Comparison of ENCODE assay signal across 24 mouse cellular contexts in genomic region chr2:165300885-165301284, GRCm38 (mm10). TPM values are rescaled to one million over a fixed set of nuclear protein-coding genes. Genes with fewer than 3 reads are reported as not detected.
DNase-seq lines count a peak whose midpoint lies in the region; ATAC-seq and TF ChIP-seq lines count a peak whose summit lies in the region.
"Had no signal": no experiment of that assay in that cellular context is flagged by ENCODE, and none has a peak within 500 bp of the region (broad histone marks: within the 10 kb centered on the region; RNA-seq: fewer than 3 reads in every experiment).

No protein-coding gene starts in this region.

- WGBS in forebrain, embryonic 12.5 days = 78% methylated on average over 6 of the region's 6 CpGs
- 87% methylated on average over 6 of the region's 6 CpGs for WGBS in forebrain, embryonic 10.5 days
- WGBS in hindbrain, embryonic 16.5 days = 56% methylated on average over 6 of the region's 6 CpGs
- WGBS in hindbrain, embryonic 13.5 days = 64% methylated on average over 6 of the region's 6 CpGs
- WGBS in neural tube, embryonic 14.5 days = 73% methylated on average over 6 of the region's 6 CpGs
- 96% methylated on average over 6 of the region's 6 CpGs for WGBS in stomach, postnatal 0 days

- no peak overlapping the region for H3K9ac ChIP-seq in forebrain, embryonic 12.5 days
- H3K9ac ChIP-seq in hindbrain, embryonic 16.5 days (ENCODE audit: low read depth, low read length) = no peak overlapping the region
- H3K9ac ChIP-seq in hindbrain, embryonic 13.5 days = no peak overlapping the region
- H3K9ac ChIP-seq in neural tube, embryonic 14.5 days (replicated peaks; ENCODE audit: low read depth, low read length) = 0 out of 2 replicates have a peak overlapping the region, but pooled peaks have one; percentile 16
- no peak overlapping the region for H3K9ac ChIP-seq in stomach, postnatal 0 days (ENCODE audit: low read length)
- H3K9ac ChIP-seq: liver, embryonic 12.5 days; liver, postnatal 0 days; midbrain, embryonic 12.5 days had no signal

- no peak for ATAC-seq in forebrain, embryonic 12.5 days (ENCODE audit: low FRiP score)
- ATAC-seq in hindbrain, embryonic 16.5 days = no peak
- ATAC-seq in hindbrain, embryonic 13.5 days (ENCODE audit: low FRiP score) = no peak
- no peak for ATAC-seq in neural tube, embryonic 14.5 days (ENCODE audit: low read depth)
- no peak for ATAC-seq in stomach, postnatal 0 days (ENCODE audit: low FRiP score, low TSS enrichment)
- ATAC-seq: inflammation-experienced regulatory T-cells, adult 6 months; liver, embryonic 12.5 days; liver, postnatal 0 days; Patski had no signal

- H3K4me2 ChIP-seq in forebrain, embryonic 12.5 days = no peak overlapping the region
- H3K4me2 ChIP-seq in hindbrain, embryonic 16.5 days (ENCODE audit: low read length) = no peak overlapping the region
- H3K4me2 ChIP-seq in hindbrain, embryonic 13.5 days = no peak overlapping the region
- H3K4me2 ChIP-seq in neural tube, embryonic 14.5 days (ENCODE audit: low read depth, low read length) = no peak overlapping the region
- H3K4me2 ChIP-seq in stomach, postnatal 0 days (replicated peaks; ENCODE audit: low read depth) = no peak overlapping the region
- H3K4me2 ChIP-seq: heart, embryonic 11.5 days; liver, embryonic 12.5 days; midbrain, embryonic 12.5 days had no signal

- no peaks in the 10 kb centered on the region for H3K9me3 ChIP-seq in forebrain, embryonic 12.5 days
- peaks cover 4% of the 10 kb centered on the region; the same call in 1 of the 2 replicates for H3K9me3 ChIP-seq in forebrain, embryonic 10.5 days
- H3K9me3 ChIP-seq in hindbrain, embryonic 16.5 days (ENCODE audit: control insufficient read depth, low read length) = no peaks in the 10 kb centered on the region
- H3K9me3 ChIP-seq in hindbrain, embryonic 13.5 days = no peaks in the 10 kb centered on the region
- H3K9me3 ChIP-seq in neural tube, embryonic 14.5 days (ENCODE audit: control insufficient read depth, low read length) = no peaks in the 10 kb centered on the region
- no peaks in the 10 kb centered on the region for H3K9me3 ChIP-seq in stomach, postnatal 0 days (ENCODE audit: control insufficient read depth, low read length)
- H3K9me3 ChIP-seq: G1E; liver, embryonic 12.5 days; midbrain, embryonic 12.5 days had no signal

- H3K4me1 ChIP-seq in forebrain, embryonic 12.5 days = peaks cover 9% of the 10 kb centered on the region
- H3K4me1 ChIP-seq in forebrain, embryonic 10.5 days = peaks cover 10% of the 10 kb centered on the region; the same call in 1 of the 2 replicates
- peaks cover 5% of the 10 kb centered on the region; the same call in 1 of the 2 replicates for H3K4me1 ChIP-seq in hindbrain, embryonic 16.5 days (ENCODE audit: control insufficient read depth, insufficient read depth, low read depth, low read length)
- peaks cover 22% of the 10 kb centered on the region for H3K4me1 ChIP-seq in hindbrain, embryonic 13.5 days (replicated peaks)
- H3K4me1 ChIP-seq in neural tube, embryonic 14.5 days (ENCODE audit: control insufficient read depth, insufficient read depth, low read length) = no peaks in the 10 kb centered on the region
- H3K4me1 ChIP-seq in stomach, postnatal 0 days (replicated peaks; ENCODE audit: control insufficient read depth, insufficient read depth) = no peaks in the 10 kb centered on the region
- H3K4me1 ChIP-seq: liver, embryonic 12.5 days; midbrain, embryonic 12.5 days had no signal

- TF ChIP-seq CTCF in stomach, postnatal 0 days (IDR thresholded peaks at IDR 0.05; ENCODE audit: low read depth) = no peak

- H3K4me3 ChIP-seq in forebrain, embryonic 12.5 days (replicated peaks) = no peak overlapping the region
- no peak overlapping the region for H3K4me3 ChIP-seq in forebrain, embryonic 10.5 days
- no peak overlapping the region for H3K4me3 ChIP-seq in hindbrain, embryonic 16.5 days (ENCODE audit: low read length)
- H3K4me3 ChIP-seq in hindbrain, embryonic 13.5 days = no peak overlapping the region
- H3K4me3 ChIP-seq in neural tube, embryonic 14.5 days (ENCODE audit: low read depth, low read length) = no peak overlapping the region
- H3K4me3 ChIP-seq in stomach, postnatal 0 days (ENCODE audit: low read depth, low read length) = no peak overlapping the region
- H3K4me3 ChIP-seq: erythroblast, embryonic 14.5 days; left cerebral cortex, adult 2 months; liver, embryonic 12.5 days; megakaryocyte, embryonic 14.5 days; midbrain, embryonic 12.5 days had no signal

- H3K27me3 ChIP-seq in forebrain, embryonic 12.5 days = no peaks in the 10 kb centered on the region
- no peaks in the 10 kb centered on the region for H3K27me3 ChIP-seq in forebrain, embryonic 10.5 days (ENCODE audit: poor library complexity, severe bottlenecking)
- no peaks in the 10 kb centered on the region for H3K27me3 ChIP-seq in hindbrain, embryonic 16.5 days (replicated peaks; ENCODE audit: control insufficient read depth, insufficient read depth, low read length)
- no peaks in the 10 kb centered on the region for H3K27me3 ChIP-seq in hindbrain, embryonic 13.5 days
- no peaks in the 10 kb centered on the region for H3K27me3 ChIP-seq in neural tube, embryonic 14.5 days (ENCODE audit: control insufficient read depth, insufficient read depth, low read length)
- no peaks in the 10 kb centered on the region for H3K27me3 ChIP-seq in stomach, postnatal 0 days (ENCODE audit: control insufficient read depth, insufficient read depth, low read length)
- H3K27me3 ChIP-seq: liver, embryonic 12.5 days; megakaryocyte, embryonic 14.5 days; midbrain, embryonic 12.5 days; Patski had no signal

- no peak for TF ChIP-seq EP300 in stomach, postnatal 0 days (optimal IDR thresholded peaks at IDR 0.05)

- H3K36me3 ChIP-seq in forebrain, embryonic 12.5 days (replicated peaks) = peaks cover 96% of the 10 kb centered on the region
- H3K36me3 ChIP-seq in forebrain, embryonic 10.5 days (replicated peaks) = peaks cover 95% of the 10 kb centered on the region
- H3K36me3 ChIP-seq in hindbrain, embryonic 16.5 days (ENCODE audit: control insufficient read depth, insufficient read depth, low read length) = peaks cover 38% of the 10 kb centered on the region
- peaks cover 93% of the 10 kb centered on the region for H3K36me3 ChIP-seq in hindbrain, embryonic 13.5 days
- peaks cover 56% of the 10 kb centered on the region for H3K36me3 ChIP-seq in neural tube, embryonic 14.5 days (ENCODE audit: control insufficient read depth, insufficient read depth, low read length)
- H3K36me3 ChIP-seq in stomach, postnatal 0 days (ENCODE audit: control insufficient read depth, insufficient read depth, low read length) = peaks cover 38% of the 10 kb centered on the region

- DNase-seq in forebrain, embryonic 10.5 days (ENCODE audit: extremely low spot score, low spot score) = no peak
- no peak for DNase-seq in neural tube, embryonic 10.5 days (ENCODE audit: extremely low spot score, low spot score)
- DNase-seq in stomach, postnatal 0 days (ENCODE audit: low spot score) = no peak
- DNase-seq in urinary bladder, postnatal 14 days (ENCODE audit: low spot score) = no peak
- DNase-seq: adrenal gland, postnatal 10 days; gastrocnemius, postnatal 14 days; heart, postnatal 36 days; kidney, adult 11 months; kidney, postnatal 14 days; liver, postnatal 0 days; lung, postnatal 36 days had no signal

- 0 out of 2 replicates have a peak overlapping the region, but pooled peaks have one; percentile 8 for H3K27ac ChIP-seq in forebrain, embryonic 12.5 days
- H3K27ac ChIP-seq in forebrain, embryonic 10.5 days = no peak overlapping the region
- peak overlapping the region; percentile 54; the same call in 1 of the 2 replicates for H3K27ac ChIP-seq in hindbrain, embryonic 16.5 days (ENCODE audit: low read depth, low read length)
- H3K27ac ChIP-seq in hindbrain, embryonic 13.5 days = no peak overlapping the region
- no peak overlapping the region for H3K27ac ChIP-seq in neural tube, embryonic 14.5 days (ENCODE audit: low read depth, low read length)
- H3K27ac ChIP-seq in stomach, postnatal 0 days (replicated peaks) = no peak overlapping the region
- H3K27ac ChIP-seq: liver, embryonic 12.5 days; midbrain, embryonic 12.5 days had no signal

RNA-seq across cellular contexts. Expression of gene Slc35c2, which starts 13.2 kb away (rescaled TPM):
- 57.9 and 62.4 TPM in 2 replicates for polyA plus RNA-seq in forebrain, embryonic 12.5 days (2016; fragmentation: Nextera tagmentation; extraction: Ambion mirVana)
- polyA plus RNA-seq in forebrain, embryonic 10.5 days (2016; fragmentation: Nextera tagmentation; extraction: Ambion mirVana) = 74.9 and 75.4 TPM in 2 replicates
- 73.4 and 79.6 TPM in 2 replicates for polyA plus RNA-seq in hindbrain, embryonic 16.5 days (2015; fragmentation: Nextera tagmentation; extraction: Ambion mirVana)
- 61.5 and 68.1 TPM in 2 replicates for polyA plus RNA-seq in hindbrain, embryonic 13.5 days (2015; fragmentation: Nextera tagmentation; extraction: Ambion mirVana)
- polyA plus RNA-seq in neural tube, embryonic 14.5 days (2014; fragmentation: Nextera tagmentation; extraction: Ambion mirVana) = 54.1 and 59.0 TPM in 2 replicates
- 38.5 and 39.3 TPM in 2 replicates for polyA plus RNA-seq in stomach, postnatal 0 days (2015; fragmentation: Nextera tagmentation; extraction: Ambion mirVana)

RNA-seq across cellular contexts. Expression of gene Elmo2, which starts 25.4 kb away (rescaled TPM):
- 94.6 and 99.7 TPM in 2 replicates for polyA plus RNA-seq in forebrain, embryonic 12.5 days (2016; fragmentation: Nextera tagmentation; extraction: Ambion mirVana)
- 83.7 and 86.4 TPM in 2 replicates for polyA plus RNA-seq in forebrain, embryonic 10.5 days (2016; fragmentation: Nextera tagmentation; extraction: Ambion mirVana)
- polyA plus RNA-seq in hindbrain, embryonic 16.5 days (2015; fragmentation: Nextera tagmentation; extraction: Ambion mirVana) = 96.2 and 115 TPM in 2 replicates
- polyA plus RNA-seq in hindbrain, embryonic 13.5 days (2015; fragmentation: Nextera tagmentation; extraction: Ambion mirVana) = 90.8 and 91.6 TPM in 2 replicates
- polyA plus RNA-seq in neural tube, embryonic 14.5 days (2014; fragmentation: Nextera tagmentation; extraction: Ambion mirVana) = 98.8 and 110 TPM in 2 replicates
- polyA plus RNA-seq in stomach, postnatal 0 days (2015; fragmentation: Nextera tagmentation; extraction: Ambion mirVana) = 21.2 and 22.6 TPM in 2 replicates

Comparison
In these comparisons a context has a peak if more than half of its experiments do, and no peak if none do; other contexts are left out.
1. H3K27ac ChIP-seq: peak in forebrain, embryonic 12.5 days (single experiment) and hindbrain, embryonic 16.5 days (single experiment); none in forebrain, embryonic 10.5 days (single experiment), hindbrain, embryonic 13.5 days (single experiment), neural tube, embryonic 14.5 days (single experiment) and stomach, postnatal 0 days (single experiment).